Mouse (Mus musculus) c-Kit-negative CD71-positive TER-119-positive erythroid progenitor cells, embryonic 14.5 days (primary cell): ENCODE data around the gene Lrig2.

Source experiments
- DNase-seq: peaks from one replicate; pipeline ENCODE4 v3.0.0-alpha.2; 2013; ENCODE audit warnings: low read depth, low spot score

Lrig2 gene

DNA sequence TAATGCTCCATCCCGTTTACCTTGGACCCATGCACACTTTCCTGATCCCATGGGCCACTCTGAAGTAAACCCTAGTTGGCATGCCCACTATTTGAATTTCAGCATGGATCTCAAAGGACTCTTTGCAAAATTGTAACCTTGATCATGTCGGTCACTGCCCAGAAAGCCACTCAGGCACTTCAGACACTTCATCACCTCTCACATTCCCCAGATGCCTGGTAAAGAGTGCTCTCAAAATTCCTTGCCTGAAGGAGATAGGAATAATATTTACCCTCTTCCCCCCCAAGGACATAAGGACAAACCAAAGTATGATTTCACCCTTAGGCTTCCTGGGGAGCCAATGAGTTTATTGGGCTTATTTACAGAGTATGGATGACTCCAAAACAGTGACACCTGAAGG, 139.3 kb downstream of the Lrig2 start:
- no peak for DNase-seq

DNA sequence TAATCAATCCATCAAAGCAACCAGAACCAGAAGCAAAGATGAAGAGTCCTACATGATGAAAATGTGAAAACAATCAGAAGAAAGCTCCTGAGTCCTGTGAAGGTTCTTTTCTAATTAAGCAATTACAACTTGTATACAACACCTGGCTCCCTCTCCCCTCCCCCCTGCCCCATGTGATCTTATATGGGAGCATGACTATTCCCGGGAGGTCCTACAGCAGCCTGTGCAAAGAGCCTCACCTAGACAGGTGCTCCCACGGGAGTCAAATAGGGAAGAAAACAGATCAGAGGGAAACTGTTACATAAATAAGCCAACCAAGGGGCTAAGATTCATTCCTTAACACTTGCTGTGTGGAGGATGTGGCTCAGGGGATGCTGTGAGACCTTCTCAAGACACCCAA, 143.8 kb downstream of the Lrig2 start:
- no peak for DNase-seq

DNA sequence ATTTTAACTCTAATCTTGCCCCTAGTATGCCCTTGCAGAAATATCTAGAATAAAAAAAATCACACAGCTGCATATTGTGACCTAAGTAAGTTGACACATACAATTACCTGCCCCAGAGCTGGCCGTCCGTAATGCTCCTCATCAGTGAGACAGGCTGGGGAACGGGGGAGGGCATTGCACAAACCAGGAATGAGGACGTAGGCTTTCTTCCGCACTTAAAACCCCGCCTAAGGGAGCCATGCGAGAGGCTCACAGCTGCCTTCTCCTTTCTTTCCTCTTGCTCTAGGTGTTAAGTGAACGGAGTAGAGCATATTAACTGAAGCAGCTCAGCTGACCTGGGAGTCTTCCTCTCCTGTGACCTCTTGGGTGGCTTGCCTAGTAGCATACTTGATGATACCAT, 149.9 kb downstream of the Lrig2 start:
- no peak for DNase-seq

DNA sequence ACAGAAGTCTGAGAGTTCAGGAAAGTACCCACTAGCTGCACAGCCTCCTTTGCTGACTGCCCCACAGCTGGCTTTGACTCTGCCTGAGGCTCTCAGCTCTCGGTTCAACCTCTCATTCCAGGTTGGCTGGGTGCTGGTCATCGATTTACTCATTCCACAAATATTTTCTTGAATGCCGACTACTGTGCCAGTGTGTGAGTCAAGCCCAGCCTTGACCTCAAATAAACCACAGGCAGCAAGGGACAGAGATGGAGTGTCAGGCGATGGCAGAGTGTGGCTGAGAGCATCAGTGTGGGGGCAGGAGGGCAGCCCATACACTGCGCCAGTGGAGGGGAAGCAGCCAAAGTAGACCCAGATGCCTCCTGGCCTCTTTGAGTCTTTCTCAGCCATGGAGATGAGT, 151.4 kb downstream of the Lrig2 start:
- DNase-seq, result no peak

DNA sequence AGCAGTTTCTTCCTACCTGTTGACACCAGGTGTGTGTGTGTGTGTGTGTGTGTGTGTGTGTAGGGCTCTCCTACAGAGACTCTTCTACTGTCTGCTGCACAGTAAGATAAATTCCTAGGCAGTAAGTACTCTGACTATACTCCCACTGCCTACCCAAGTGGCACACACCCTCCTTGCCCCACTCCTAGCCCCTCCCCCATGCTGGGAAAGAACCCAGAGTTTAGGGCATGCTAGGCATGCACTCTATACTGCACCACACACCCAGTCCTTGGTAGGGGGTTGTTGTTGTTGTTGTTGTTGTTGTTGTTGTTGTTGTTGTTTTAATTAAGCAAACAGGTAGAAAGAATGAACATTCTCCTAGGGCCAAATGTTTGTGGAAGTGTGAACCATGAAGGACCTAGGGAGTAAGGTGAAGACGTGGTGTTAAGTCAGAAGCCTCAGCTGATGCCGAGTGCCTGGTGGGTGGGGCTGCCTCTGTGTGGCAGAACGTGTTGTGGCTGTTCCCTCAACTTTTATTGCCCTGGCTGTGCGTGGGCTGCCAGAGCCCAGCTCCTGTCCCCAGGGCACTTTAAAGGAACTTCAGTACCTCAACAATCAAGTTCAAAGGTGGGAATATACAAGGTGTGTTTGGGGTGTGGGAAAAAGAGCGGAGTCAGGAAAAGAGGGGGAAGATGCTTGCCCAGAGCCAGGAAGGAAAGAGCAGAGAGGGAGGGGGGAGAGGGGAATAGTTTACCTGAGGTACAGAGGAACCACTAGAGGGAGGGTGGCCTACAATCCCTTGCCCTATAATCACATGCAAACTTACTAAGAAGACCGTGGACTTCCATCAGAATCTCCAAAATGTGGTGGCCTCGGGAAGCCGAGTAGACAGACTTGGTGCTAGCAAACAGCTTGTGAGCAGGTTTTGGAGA, 152.2 kb downstream of the Lrig2 start:
- no peak for DNase-seq

DNA sequence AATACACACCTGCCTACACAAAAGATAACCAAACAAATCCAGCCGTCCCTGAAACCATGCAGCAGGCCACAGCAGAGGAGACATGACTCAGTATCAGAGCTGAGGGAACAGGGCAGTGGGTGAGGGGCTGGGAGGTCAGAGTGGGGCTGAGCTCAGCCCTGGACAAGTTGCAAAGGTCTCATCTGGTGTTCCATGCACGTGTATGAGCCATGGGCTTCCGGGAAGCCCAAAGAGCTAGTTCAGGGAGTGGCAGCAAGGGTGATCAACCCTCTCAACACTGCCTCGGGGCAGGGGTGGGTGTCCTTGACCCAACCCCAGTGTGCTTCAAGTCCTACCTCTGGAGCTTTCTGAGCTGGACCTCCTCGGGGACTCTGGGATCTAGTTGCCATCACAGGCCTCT, 153.0 kb downstream of the Lrig2 start:
- no peak for DNase-seq

DNA sequence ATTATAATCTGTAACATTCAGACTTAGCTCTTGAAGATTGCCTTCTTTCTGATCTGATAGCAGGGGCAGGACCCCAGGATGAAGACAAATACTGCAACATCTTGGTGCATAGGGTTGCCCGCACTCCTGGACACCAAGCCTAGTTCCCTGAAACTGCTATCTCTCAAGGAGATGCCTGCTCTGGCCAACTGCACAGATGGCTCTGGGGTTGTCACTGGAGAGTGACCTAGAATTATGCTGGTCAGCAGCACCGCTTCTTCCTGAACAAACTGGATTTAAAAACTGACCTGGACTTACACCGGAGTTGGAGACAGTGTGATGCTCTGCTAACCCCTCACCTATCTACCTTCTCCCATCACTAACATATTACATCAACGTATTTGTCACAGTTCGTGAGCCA, 155.6 kb downstream of the Lrig2 start:
- no peak for DNase-seq

DNA sequence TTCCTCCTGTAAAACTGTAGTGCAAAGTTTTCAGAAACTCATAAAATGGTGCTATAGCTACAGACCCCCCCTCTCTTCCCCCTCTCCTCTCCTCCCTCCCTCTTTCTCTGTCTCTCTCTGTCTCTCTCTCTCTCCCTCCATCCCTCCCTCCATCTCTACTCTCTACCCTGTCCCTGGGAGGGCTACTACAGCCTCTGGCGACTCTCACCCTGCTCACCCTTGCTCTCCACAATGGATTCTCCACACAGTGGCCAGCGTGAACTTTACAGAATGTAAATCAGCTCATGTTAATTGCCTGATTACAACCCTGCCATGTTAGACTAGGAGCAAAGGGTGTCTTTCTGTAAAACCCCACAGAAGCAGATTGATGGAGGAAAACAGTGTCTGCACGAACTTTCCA, 157.8 kb downstream of the Lrig2 start:
- DNase-seq, result no peak

DNA sequence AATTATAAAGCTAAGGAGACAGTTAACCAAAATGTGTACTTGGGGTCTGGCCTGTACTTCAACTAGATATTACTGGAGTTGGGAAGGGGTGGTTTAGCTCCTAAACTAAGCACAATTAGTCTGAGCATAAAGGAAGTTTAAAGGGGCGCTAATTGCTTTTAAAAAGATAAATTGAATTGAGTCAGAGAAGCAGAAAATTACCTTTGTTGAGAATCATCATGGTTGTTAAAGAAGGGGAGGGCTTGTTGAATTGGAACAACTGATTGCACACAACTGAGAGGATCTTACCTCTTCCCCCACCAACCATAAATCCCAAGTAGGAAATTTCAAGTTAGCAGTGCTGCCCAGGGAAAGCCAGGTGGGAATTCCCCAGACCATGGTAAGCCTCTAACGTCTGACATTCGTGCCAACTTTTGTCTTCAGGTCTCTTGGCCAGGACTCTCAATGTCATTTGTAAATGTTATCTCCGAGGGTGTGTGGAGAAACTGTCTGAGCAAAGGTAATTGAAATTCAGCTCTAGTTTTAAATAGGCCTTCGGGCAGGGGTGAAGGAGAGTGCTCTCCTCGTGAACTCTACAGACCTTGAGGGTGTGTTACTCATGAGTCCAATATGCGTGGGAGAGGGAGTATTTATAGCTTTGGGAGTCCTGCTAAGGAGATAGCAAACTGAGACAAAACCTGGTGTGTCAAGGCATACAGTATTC, 159.2 kb downstream of the Lrig2 start:
- DNase-seq, result no peak

DNA sequence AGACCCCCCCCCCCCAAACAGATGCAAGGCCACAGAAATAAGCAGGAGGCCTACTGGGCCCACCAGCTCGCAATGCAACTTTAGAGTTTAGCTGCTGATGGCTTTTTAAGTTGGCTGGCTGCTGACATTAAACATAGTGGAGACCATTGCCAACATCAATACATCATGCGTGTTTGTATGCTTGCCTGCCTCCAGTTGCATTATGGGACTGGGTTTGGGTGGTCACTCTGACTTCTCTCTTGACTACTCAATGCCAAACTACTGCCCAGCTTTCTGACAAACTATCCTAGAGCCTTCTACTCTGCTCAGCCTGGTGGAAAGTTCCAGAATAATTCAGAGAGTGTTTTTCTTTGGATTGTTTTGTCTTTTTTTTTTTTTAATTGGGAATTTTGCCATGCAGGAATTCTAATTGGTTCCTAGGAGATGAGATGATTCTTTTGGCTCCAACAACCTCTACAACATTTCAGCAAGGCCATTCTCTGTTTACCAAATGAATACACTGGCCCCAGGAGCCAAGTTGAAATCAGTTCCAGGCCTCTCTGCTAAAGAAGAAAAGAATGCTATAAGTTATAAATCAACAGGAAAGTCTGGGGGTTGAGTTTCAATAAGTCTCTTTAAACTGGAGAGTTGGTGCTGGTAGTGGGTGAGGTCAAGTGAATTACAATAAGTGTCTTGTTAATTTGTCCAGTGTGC, 161.3 kb downstream of the Lrig2 start:
- no peak for DNase-seq

DNA sequence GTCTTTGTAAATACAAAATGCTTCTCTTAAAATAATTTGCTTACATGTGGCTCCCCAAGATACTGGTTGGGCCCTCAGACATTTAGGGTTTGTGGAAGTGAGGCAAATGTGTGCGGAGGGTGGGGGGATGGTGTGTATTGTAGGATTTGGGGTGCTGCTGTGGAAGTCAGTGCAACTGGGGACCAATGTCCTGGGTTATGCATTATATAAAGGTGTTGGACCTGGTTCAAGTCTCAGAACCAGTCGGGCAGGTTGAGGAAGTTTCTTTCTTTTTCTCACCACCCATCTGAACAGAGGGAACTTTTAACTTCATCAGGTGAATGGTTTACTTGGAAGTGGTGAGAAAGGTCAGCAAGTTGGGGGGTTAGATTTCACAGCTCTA, 161.9 kb downstream of the Lrig2 start:
- no peak for DNase-seq

DNA sequence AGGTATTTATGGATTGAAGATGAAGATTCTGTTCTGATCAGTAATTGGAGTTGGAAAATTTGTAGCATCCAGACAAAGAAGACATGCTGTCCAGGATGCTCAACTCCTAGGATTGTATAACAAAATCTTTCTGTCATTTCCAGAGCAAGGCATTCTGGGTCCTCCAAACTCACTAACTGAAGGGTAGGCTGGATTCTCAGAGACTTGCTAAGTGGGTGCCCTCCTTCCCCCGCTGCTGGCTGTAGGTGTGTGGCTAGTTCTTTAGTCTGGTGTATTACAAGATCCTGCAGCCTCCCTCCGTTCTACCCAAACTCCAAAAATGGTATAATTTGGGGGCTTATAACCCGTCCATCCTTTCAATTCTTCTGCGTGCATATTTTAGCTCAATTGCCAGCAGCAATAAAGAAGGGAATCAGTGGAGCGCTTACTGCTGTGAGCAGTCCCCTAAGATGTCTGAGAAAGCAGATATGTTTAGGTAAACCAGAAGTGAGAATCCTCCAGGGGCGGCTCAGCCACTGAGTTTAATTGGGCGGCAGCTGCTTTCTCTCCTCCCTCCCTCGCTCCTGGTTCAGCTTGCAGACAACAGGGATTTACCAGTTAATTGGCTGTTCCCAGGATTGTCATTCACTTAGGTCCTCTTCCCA, 162.4 kb downstream of the Lrig2 start:
- DNase-seq, result no peak
